Mouse (Mus musculus) spleen, postnatal 14 days (tissue): ENCODE results near the gene Chst10.

Experiments
- DNase-seq, 2 experiments: peaks; one replicate each; pipeline ENCODE4 v3.0.0; 2021 to 2022; ENCODE audit warnings: low spot score in 2 of 2

Gene Chst10

DNA sequence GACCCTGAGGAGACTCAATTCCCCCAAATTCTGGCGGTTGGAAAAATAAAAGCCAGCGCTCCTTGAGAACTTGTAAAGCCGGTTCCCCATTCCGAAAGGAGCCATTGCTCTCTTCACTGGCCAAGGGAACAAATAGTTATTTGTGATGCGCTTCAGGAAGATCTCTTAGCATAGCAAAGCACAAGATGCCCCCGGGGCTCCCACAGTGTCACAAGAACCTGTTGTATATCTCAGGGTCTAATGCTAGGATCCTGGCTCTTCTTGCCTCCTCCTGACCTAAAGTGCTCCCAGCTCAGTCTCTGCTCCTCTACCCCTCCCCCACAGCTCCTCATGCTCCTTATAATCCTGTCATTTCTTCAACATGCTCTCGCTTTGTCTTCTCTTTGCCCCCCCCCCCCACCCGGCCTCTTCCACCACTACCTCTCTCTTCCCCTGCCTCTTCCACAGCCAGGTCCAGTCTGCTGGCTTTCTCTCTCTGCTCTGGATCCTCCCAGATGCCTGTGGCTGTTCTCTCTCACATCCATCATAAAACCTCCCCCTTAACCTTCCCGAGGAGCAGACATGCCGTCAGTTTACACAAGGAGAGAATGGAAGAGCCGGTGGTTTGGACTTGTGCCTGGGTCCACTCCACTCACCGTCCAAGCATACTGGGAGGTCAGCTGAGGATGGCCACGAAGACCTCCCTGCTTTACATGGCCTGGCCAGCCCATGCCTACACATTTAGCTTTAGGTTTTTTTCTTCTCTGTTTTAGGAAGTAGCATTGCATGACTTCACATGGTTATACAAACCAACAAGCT lies 28.4 kb downstream of the Chst10 start:
- no peak for DNase-seq

GRCm38 (mm10) chr1:38866242-38866641 lies 31.7 kb downstream of the Chst10 start:
- no peak for DNase-seq

- DNase-seq: no peak
Measured at GRCm38 (mm10) chr1:38864341-38864740, 33.6 kb downstream of the Chst10 start.

- peak in 1 of 2 experiments; percentile 7 for DNase-seq
Measured at GRCm38 (mm10) chr1:38862213-38862612, 35.7 kb downstream of the Chst10 start.

DNA sequence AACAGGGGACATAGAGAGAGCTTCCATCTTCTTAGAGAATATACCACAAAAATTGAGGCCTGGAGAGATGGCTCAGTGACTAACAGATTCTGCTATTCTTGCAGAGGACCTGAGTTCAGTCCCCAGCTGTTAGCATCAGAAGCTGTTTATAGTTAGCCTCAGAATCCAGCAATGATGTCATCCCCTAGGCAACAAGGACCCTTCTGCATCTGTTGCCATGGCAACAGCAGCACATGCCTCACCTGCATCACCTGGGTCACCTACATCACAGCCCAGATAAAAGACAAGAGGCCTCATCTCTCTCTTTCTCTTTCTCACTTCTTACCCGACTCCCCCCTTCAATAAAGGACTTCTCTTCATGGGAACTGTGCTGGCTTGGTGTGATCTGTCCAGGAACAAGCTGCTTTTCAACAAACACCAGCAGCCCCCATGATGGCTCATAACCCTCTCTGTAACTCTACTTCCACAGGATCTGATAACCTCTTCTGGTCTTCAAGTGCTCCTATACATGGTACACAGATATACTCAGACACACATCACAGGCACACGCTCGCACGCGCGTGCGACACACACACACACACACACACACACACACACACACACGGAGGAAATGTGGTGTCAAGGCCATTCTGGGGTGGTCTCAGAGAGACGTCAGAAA lies 37.0 kb downstream of the Chst10 start:
- DNase-seq: no peak

DNA sequence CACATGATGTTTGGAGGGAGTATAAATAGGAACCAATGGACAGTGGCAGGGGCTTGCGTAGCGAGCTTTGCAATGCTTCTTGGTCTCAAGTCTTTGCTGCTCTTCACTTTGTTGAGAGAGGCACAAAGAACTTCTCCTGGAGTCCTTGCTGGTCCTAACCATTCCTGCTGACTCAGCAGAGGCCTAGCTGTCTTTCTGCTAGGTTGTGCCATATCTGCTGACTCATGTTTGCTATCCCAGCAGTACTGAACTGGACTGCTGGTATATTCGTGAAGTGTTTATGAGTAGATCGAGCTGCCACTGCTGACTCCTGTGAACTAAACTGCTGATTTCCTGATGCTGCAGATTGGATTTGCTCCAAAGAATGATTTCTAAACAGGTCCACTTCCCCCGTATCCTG lies 37.8 kb downstream of the Chst10 start:
- DNase-seq: no peak

DNA sequence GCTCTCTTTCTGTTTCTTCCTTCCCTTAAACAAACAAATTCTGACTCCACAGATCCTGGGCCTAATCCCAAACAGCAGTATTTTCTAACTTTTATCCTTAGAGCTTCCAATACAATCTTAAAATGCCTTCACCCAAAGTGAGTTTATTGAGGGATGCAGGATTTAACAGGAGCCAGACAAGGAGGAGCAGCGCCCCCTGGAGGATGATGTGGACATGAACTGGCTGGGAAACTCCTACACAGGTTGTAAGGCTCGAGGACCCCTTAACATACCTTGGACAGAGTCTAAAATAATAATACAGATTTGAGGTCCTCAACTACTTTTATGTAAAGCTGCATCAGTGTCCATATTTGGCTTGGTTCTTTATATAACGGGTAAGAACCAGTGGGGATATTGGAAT lies 41.8 kb downstream of the Chst10 start:
- peak in 1 of 2 experiments; percentile 19 for DNase-seq

DNA sequence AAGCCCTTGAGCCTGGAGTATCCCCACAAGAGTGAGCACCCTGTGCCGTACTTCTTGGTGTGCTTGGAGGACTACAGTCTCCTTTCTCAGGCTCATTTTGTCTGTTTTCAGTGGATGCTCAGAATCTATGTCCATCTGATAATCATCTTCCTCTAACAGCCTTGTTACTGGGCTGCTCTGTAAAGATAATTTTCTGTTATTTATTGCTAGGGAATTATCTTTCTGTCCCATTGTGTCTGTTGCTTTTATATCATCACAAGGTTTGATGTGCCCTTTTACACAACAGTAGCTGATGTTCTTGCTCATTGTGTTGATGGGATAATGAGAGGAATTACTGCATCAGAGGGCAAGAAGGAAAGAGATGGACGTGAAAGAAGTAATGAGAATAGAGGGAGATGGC lies 45.7 kb downstream of the Chst10 start:
- DNase-seq: no peak

DNA sequence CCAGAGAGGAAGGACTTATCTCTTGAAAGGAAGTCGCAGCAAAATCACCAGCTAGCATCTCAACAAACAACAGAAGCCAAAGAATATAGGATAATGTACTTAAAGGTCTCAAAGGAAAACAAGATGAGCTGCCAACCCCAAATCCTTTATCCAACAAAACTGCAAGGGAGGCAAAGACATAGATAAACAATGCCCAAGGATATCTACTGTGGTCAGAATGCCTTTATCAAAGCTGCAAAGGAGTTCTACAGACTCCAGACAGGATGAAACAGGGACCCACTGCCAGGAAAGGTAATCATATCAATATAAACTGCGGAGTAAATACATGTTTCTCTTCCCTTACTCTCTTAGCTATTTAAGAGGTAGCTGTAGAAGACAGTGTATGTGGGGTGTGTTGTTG lies 47.3 kb downstream of the Chst10 start:
- no peak for DNase-seq

DNA sequence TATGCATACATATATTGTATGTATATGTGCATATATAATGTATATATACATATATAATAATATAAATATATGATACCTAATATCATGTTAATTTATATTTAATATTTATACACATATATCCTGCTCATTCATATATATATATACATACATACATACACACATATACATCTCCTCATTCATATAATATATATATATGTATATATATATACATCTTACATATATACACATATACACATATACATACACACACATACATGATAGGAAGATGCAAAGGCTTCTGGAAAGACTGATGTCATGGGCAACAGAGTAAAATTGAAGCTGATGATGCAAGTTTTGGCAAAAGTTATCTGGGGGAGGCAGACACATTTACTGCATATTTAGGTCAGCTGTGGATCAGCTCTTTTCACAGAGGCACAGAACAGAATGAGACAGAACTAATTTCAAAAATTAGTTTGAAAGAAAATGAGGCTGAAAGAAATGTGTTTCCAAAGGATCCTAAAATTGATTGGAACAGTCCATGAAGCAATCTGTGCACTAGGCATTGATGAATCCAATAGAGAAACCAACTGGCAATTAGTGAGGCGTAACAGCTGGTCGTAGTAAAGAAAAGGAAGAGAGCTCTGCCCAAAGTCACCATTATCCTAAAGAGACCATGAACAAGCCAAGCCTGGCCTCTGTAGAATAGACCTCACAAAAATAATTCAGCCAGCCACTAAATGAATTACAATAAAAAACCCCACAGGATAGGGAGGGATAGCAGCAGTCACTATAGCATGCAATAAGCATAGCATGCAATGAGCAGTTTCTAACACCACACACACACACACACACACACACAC lies 49.3 kb downstream of the Chst10 start:
- no peak for DNase-seq

GRCm38 (mm10) chr1:38847975-38848374 lies 50.0 kb downstream of the Chst10 start:
- no peak for DNase-seq

DNA sequence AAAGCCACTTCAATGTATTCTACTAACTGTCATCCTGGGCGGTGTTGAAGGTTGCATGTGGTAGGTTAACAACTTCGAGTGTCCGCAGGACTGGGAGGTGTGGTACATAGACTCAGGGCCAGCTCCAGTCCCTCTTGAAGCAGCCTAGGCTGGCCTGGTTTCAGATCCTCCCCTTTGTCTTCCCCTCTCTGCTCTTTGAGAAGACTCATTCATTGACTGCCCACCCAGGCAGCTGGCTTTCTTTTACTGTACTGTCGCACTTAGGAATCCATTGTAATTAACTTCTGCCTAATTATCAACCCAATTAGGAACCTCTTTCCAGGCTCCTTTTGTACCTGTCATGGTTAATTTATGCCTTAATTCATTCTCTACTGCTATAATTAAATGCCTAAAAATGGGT lies 54.7 kb downstream of the Chst10 start:
- DNase-seq: no peak

- no peak for DNase-seq
Measured at GRCm38 (mm10) chr1:38842861-38843260, 55.1 kb downstream of the Chst10 start.

DNA sequence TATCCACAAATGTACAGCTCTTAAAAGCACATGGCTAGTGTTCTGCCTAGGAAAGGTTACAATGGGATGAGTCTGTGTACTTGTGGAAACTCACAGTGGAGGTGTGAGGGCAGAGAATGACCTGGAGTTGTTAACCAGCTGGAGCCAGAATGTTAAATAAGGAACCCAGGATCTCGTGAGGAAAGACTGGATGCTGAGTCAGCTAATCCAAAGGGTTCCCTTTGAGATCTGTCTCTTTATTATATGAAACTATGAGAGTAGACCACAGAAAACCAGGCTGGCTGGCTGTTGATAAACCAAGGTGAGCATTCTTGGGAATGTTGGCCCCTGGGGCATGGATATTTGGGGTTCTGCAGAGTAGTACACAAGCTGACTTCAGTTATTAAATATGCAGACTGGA lies 58.0 kb downstream of the Chst10 start:
- no peak for DNase-seq

DNA sequence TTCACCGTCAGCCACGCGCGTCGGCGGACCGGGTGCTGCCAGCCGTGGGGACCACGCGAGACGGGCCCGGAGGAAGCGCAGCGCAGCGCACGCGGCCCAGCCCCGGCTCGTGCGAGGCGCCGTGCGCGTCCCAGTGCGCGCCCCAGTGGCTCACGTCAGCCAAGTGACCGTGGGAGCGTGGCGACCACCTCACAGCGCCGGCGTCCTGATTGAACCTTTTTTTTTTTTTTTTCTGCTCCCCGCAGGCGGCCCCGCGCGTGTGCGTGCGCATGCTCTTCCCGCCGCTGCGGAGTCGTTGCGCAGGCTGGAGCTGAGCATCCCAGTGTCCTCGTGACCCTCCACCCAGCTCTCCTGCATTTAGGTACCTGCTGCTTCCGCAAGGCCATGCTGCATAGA lies 61.5 kb downstream of the Chst10 start, which contains the start of gene Lonrf2:
Lonrf2 (minus strand) TSS at position 235 of the 396 bp plus-strand sequence.
- DNase-seq: no peak

DNA sequence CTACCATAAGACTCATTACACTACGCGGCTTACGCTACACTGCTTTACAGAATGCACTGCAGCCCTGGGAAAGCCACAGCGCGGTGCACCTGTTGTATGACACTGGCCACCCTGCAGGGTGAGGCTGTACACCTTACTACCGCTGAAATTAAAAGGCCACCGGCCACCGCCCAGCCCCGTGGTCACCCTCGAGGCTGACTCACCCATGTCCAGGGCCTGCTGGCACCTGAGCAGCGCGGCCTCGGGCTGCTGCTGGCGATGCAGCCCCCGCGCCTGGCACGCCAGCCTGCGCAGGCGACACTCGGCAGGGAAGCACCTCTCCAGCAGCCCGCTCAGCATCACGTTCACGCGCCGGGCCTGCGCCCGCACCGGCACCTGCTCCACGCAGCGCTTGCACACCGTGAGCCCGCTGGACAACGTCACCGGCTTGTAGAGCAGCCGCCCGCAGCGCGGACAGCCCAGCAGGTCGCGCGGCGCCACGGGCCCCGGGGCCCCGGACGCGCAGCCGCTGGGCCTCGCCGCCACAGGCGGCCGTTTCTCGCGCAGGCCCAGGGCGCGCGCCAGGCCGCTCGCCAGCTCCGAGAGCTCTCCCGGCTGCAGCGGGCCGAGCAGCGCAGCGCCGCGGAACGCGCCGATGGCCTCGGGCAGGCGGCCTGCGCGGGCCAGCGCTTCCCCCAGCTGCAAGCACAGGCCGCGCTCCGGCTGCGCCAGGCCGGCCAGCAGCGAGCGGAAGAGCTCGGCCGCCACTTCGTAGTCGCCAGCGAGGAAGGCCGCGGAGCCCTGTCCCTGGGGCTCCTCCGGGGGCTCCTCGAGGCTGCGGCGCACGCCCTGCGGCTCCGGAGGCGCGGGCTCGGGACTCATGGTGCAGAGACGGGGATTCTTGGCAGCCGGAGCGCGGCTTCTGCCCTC lies 62.1 kb downstream of the Chst10 start:
- DNase-seq: no peak

- DNase-seq: no peak
Measured at GRCm38 (mm10) chr1:38834899-38835298, 63.1 kb downstream of the Chst10 start.

DNA sequence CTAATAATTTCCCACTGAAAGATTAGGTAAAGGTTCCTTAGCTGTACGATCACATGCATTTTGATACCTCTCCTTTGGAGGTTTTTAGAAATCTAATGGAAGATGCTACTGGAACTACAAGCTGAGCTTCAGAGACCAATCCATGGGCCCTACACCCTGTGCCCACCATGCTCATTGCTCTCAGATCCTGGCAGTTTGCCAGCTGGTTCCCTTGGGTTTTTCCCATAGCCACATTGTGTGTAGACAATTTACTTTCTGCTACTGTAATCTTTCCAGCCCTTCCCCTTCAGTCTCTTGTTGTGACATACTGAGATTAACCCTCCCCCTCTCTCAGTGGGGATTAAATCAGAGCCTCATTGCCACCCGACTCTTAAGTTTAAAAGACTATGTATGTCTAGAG lies 73.0 kb downstream of the Chst10 start:
- DNase-seq: no peak

- DNase-seq: no peak
Measured at GRCm38 (mm10) chr1:38823851-38824250, 74.1 kb downstream of the Chst10 start.

DNA sequence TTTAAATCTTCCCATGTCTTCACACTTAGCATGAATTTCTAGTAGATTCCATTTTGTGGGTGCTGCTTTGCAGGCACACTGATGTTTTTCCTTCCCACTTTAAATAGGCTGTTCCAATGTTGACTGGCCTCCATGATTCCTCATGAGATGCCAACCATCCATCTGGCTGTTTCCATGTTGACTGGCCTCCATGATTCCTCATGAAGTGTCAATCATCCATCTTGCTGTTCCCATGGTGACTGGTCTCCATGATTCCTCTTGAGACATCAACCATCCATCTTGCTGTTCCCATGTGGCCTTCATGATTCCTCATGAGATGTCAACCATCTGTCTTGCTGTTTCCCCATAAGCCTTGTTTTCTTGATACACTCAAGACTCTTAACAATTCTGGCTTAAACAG lies 78.3 kb downstream of the Chst10 start:
- DNase-seq: no peak

- DNase-seq: no peak
Measured at GRCm38 (mm10) chr1:38817671-38818070, 80.3 kb downstream of the Chst10 start.
